Mouse (Mus musculus) hindbrain, embryonic 11.5 days (tissue): ENCODE results near the gene Bcl9. TPM values are rescaled to one million over a fixed set of nuclear protein-coding genes. Genes with fewer than 3 reads are reported as not detected.

ENCODE experiments used
- polyA plus RNA-seq: library from polyadenylated mRNA; unstranded; fragments of >200 nt; fragmentation: Nextera tagmentation; extraction: Ambion mirVana; gene quantifications from 2 replicates; pipeline ENCODE4 v1.2.1, GENCODE M21; 2014

Gene Bcl9
- polyA plus RNA-seq, 1 experiment from 2014 or later, result 72.3 TPM

Other genes starting within 250 kb of the Bcl9 start
- 18.1 and 21.1 TPM in 2 replicates for gene Acp6, start 139.1 kb downstream of the Bcl9 start, polyA plus RNA-seq
- gene Olfr1402, start 124.1 kb upstream of the Bcl9 start, polyA plus RNA-seq, result not detected in 2 replicates